In genomic region chr16:37682309-37682975, GRCm38 (mm10) we compare ENCODE assay signal across 8 mouse cellular contexts. TPM values are rescaled to one million over a fixed set of nuclear protein-coding genes. Genes with fewer than 3 reads are reported as not detected.
DNase-seq lines count a peak whose midpoint lies in the region; ATAC-seq and TF ChIP-seq lines count a peak whose summit lies in the region.

No protein-coding gene starts in this region.

- no peaks in the 10 kb centered on the region for H3K36me3 ChIP-seq in embryonic facial prominence, embryonic 14.5 days (ENCODE audit: control insufficient read depth, insufficient read depth, low read length)
- H3K36me3 ChIP-seq in heart, adult 2 months (ENCODE audit: control insufficient read depth, insufficient read depth, low read length): no peaks in the 10 kb centered on the region
- H3K36me3 ChIP-seq in limb, embryonic 13.5 days: no peaks in the 10 kb centered on the region
- no peaks in the 10 kb centered on the region for H3K36me3 ChIP-seq in myocyte (ENCODE audit: control insufficient read depth, insufficient read depth)
- no peaks in the 10 kb centered on the region for H3K36me3 ChIP-seq in stomach, embryonic 14.5 days (ENCODE audit: control insufficient read depth, insufficient read depth, low read length)

- no peak overlapping the region for H3K4me2 ChIP-seq in embryonic facial prominence, embryonic 14.5 days (ENCODE audit: low read depth, low read length)
- no peak overlapping the region for H3K4me2 ChIP-seq in limb, embryonic 13.5 days (replicated peaks)
- H3K4me2 ChIP-seq in myocyte (ENCODE audit: low read depth): peak overlapping the region; percentile 99
- no peak overlapping the region for H3K4me2 ChIP-seq in stomach, embryonic 14.5 days (replicated peaks; ENCODE audit: low read depth, low read length)

- TF ChIP-seq EP300 in heart, adult 2 months (IDR thresholded peaks at IDR 0.05; ENCODE audit: insufficient read depth, low read depth, low read length): 0 out of 2 replicates have a peak, but pooled peaks have one; percentile 25

- DNase-seq in A20 (ENCODE audit: low read depth, low spot score): peak; percentile 87
- peak; percentile 93 for DNase-seq in adrenal gland, postnatal 36 days
- DNase-seq in embryonic facial prominence, embryonic 14.5 days (ENCODE audit: low spot score): peak; percentile 73
- peak; percentile 80 to 86 for DNase-seq in heart, adult 2 months
- DNase-seq in kidney, adult 8-10 months: peak; percentile 74 to 91

- intact Hi-C loops in heart, adult 2 months (cut with DNase I): loop anchor here (5.0 kb wide), 2 partner anchors 185 to 390 kb away; partner anchors contain the start of gene Lrrc58

- ATAC-seq in embryonic facial prominence, embryonic 14.5 days (ENCODE audit: low read depth): peak; percentile 43; the same call in 1 of the 2 replicates
- ATAC-seq in limb, embryonic 13.5 days (ENCODE audit: low FRiP score, low read depth): 0 out of 2 replicates have a peak, but pooled peaks have one; percentile 18
- peak; percentile 49; the same call in 1 of the 2 replicates for ATAC-seq in stomach, embryonic 14.5 days (ENCODE audit: insufficient number of reproducible peaks, insufficient read depth, low FRiP score, low read depth)

- TF ChIP-seq POLR2A in heart, adult 2 months (IDR thresholded peaks at IDR 0.05; ENCODE audit: insufficient read depth, low read depth, low read length): no peak
- no peak for TF ChIP-seq POLR2A in myocyte (IDR thresholded peaks at IDR 0.05; ENCODE audit: insufficient read length, low read depth)

- H3K27ac ChIP-seq in embryonic facial prominence, embryonic 14.5 days (replicated peaks; ENCODE audit: low read depth, low read length): no peak overlapping the region; the same call in 1 of the 2 replicates
- peak overlapping the region; percentile 80 for H3K27ac ChIP-seq in heart, adult 2 months
- H3K27ac ChIP-seq in limb, embryonic 13.5 days: no peak overlapping the region
- H3K27ac ChIP-seq in stomach, embryonic 14.5 days (ENCODE audit: low read length): no peak overlapping the region

- no peak overlapping the region for H3K4me3 ChIP-seq in embryonic facial prominence, embryonic 14.5 days (ENCODE audit: low read depth, low read length)
- peak overlapping the region; percentile 30; the same call in 1 of the 2 replicates for H3K4me3 ChIP-seq in heart, adult 2 months
- H3K4me3 ChIP-seq in limb, embryonic 13.5 days: no peak overlapping the region
- H3K4me3 ChIP-seq in myocyte: peak overlapping the region; percentile 30
- no peak overlapping the region for H3K4me3 ChIP-seq in stomach, embryonic 14.5 days (ENCODE audit: low read depth, low read length)

- H3ac ChIP-seq in myocyte (ENCODE audit: control insufficient read depth, insufficient read length): no peak overlapping the region

- H3K9me3 ChIP-seq in embryonic facial prominence, embryonic 14.5 days (ENCODE audit: control insufficient read depth, low read length): no peaks in the 10 kb centered on the region
- no peaks in the 10 kb centered on the region for H3K9me3 ChIP-seq in limb, embryonic 13.5 days
- no peaks in the 10 kb centered on the region for H3K9me3 ChIP-seq in stomach, embryonic 14.5 days (ENCODE audit: control insufficient read depth, low read depth, low read length)

- WGBS in embryonic facial prominence, embryonic 14.5 days: 46% methylated on average over 7 of the region's 7 CpGs
- 34% methylated on average over 7 of the region's 7 CpGs for WGBS in heart, adult 2 months
- 43% methylated on average over 7 of the region's 7 CpGs for WGBS in limb, embryonic 13.5 days
- WGBS in stomach, embryonic 14.5 days: 37% methylated on average over 7 of the region's 7 CpGs

- no peaks in the 10 kb centered on the region for H3K27me3 ChIP-seq in embryonic facial prominence, embryonic 14.5 days (replicated peaks; ENCODE audit: control insufficient read depth, insufficient read depth, low read length)
- H3K27me3 ChIP-seq in heart, adult 2 months (ENCODE audit: control insufficient read depth, insufficient read depth, low read length): no peaks in the 10 kb centered on the region
- H3K27me3 ChIP-seq in limb, embryonic 13.5 days: no peaks in the 10 kb centered on the region
- no peaks in the 10 kb centered on the region for H3K27me3 ChIP-seq in myocyte (ENCODE audit: control insufficient read depth, insufficient read depth, insufficient read length)
- no peaks in the 10 kb centered on the region for H3K27me3 ChIP-seq in stomach, embryonic 14.5 days (ENCODE audit: control insufficient read depth, insufficient read depth, low read length)

- H3K79me2 ChIP-seq in heart, adult 2 months (replicated peaks; ENCODE audit: control insufficient read depth, insufficient read depth, low read length): no peaks in the 10 kb centered on the region
- no peaks in the 10 kb centered on the region for H3K79me2 ChIP-seq in myocyte (ENCODE audit: control insufficient read depth, insufficient read depth)

- H3K9ac ChIP-seq in embryonic facial prominence, embryonic 14.5 days (ENCODE audit: low read depth, low read length): no peak overlapping the region
- H3K9ac ChIP-seq in heart, adult 2 months (ENCODE audit: low read depth, low read length): no peak overlapping the region
- H3K9ac ChIP-seq in limb, embryonic 13.5 days: no peak overlapping the region
- H3K9ac ChIP-seq in stomach, embryonic 14.5 days (replicated peaks; ENCODE audit: low read depth, low read length): no peak overlapping the region

- peak; percentile 91 for TF ChIP-seq CTCF in heart, adult 2 months (IDR thresholded peaks at IDR 0.05)

- peaks cover 34% of the 10 kb centered on the region for H3K4me1 ChIP-seq in embryonic facial prominence, embryonic 14.5 days (ENCODE audit: control insufficient read depth, insufficient read depth, low read length)
- H3K4me1 ChIP-seq in heart, adult 2 months (ENCODE audit: control insufficient read depth, insufficient read depth, low read length): peaks cover 8% of the 10 kb centered on the region
- H3K4me1 ChIP-seq in limb, embryonic 13.5 days: peaks cover 37% of the 10 kb centered on the region
- H3K4me1 ChIP-seq in stomach, embryonic 14.5 days (ENCODE audit: control insufficient read depth, insufficient read depth, low read length): no peaks in the 10 kb centered on the region; the same call in none of the 2 replicates

TF ChIP-seq in myocyte, 11 proteins besides CTCF, POLR2A, EP300 and RAD21:
- TF ChIP-seq TCF12 (IDR thresholded peaks at IDR 0.05; ENCODE audit: insufficient read depth, poor library complexity, severe bottlenecking) (no peak), CEBPB (IDR thresholded peaks at IDR 0.05; ENCODE audit: insufficient read depth, poor library complexity, severe bottlenecking) (peak; percentile 56; the same call in 1 of the 2 replicates)

RNA-seq across cellular contexts. Expression of gene Ndufb4, which starts 28.2 kb away (rescaled TPM):
- total RNA-seq in adrenal gland, postnatal 36 days (2021): 100 to 1,000 TPM; 127 to 152 TPM
- polyA plus RNA-seq in embryonic facial prominence, embryonic 14.5 days (2014; fragmentation: Nextera tagmentation; extraction: Ambion mirVana): 53.0 and 74.3 TPM in 2 replicates
- 100 to 1,000 TPM; 188 to 216 TPM for total RNA-seq in heart, adult 2 months (2021)
- 162 and 185 TPM in 2 replicates for polyA plus RNA-seq in heart, adult 2 months (2012; rRNA removed)
- 58.1 and 63.9 TPM in 2 replicates for polyA plus RNA-seq in limb, embryonic 13.5 days (2015; fragmentation: Nextera tagmentation; extraction: Ambion mirVana)
- 86.0 TPM for polyA plus RNA-seq in myocyte (2012; fragmentation: generic; extraction: Trizol)
- 62.5 and 69.3 TPM in 2 replicates for polyA plus RNA-seq in stomach, embryonic 14.5 days (2014; fragmentation: Nextera tagmentation; extraction: Ambion mirVana)

Comparison
In these comparisons a context has a peak if more than half of its experiments do, and no peak if none do; other contexts are left out.
1. H3K4me3 ChIP-seq: peak in heart, adult 2 months (single experiment) and myocyte (single experiment); none in embryonic facial prominence, embryonic 14.5 days (single experiment), limb, embryonic 13.5 days (single experiment) and stomach, embryonic 14.5 days (single experiment).
2. Peak in every context shown above with its lines, with median percentiles within 50 percentile points of each other: DNase-seq and ATAC-seq.